Mouse (Mus musculus): ENCODE data around the gene Sfxn5. TPM values are rescaled to one million over a fixed set of nuclear protein-coding genes. Genes with fewer than 3 reads are reported as not detected.
A peak's percentile ranks its signal among the peaks of the same experiment; 100 is the strongest.

Sfxn5 gene
- polyA plus RNA-seq, 1 experiment from 2014 or later = 7.0 TPM

DNA sequence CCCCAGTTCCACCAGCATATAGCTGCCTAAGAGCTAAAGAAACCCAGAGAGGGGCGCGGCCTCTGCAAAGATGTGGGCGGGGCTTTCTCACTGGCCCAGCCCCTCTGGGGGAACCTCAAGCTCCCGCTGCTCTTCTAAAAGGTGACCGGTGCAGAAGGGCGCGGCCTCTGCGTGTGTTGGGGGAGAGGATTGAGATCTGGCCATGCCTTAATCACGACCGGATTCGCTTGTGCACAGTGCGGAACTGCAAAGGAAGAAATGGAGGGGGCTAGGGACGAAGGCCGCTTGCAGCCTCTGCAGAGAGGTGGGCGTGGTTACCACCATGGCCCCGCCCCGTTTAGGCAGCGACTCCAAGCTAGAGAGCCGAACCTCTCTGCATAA, 41.5 kb upstream of the Sfxn5 start:
- under 1% methylated on average over 19 of the region's 19 CpGs for WGBS
- Histone ChIP-seq H3K9ac (ENCODE audit: low read length) (peak overlapping the region; percentile 57), H3K4me1 (replicated peaks; ENCODE audit: control insufficient read depth, insufficient read depth, low read length) (peaks cover 28% of the 10 kb centered on the region), H3K27ac (ENCODE audit: low read length) (no peak overlapping the region), H3K36me3 (ENCODE audit: control insufficient read depth, insufficient read depth, low read length) (no peaks in the 10 kb centered on the region), H3K9me3 (ENCODE audit: control insufficient read depth, low read length) (no peaks in the 10 kb centered on the region), H3K27me3 (ENCODE audit: control insufficient read depth, insufficient read depth, low read depth, low read length) (no peaks in the 10 kb centered on the region), H3K4me2 (ENCODE audit: low read depth, low read length) (peak overlapping the region; percentile 88), H3K4me3 (ENCODE audit: low read length) (peak overlapping the region; percentile 80)
- peak; percentile 98 for ATAC-seq (ENCODE audit: low read depth)

DNA sequence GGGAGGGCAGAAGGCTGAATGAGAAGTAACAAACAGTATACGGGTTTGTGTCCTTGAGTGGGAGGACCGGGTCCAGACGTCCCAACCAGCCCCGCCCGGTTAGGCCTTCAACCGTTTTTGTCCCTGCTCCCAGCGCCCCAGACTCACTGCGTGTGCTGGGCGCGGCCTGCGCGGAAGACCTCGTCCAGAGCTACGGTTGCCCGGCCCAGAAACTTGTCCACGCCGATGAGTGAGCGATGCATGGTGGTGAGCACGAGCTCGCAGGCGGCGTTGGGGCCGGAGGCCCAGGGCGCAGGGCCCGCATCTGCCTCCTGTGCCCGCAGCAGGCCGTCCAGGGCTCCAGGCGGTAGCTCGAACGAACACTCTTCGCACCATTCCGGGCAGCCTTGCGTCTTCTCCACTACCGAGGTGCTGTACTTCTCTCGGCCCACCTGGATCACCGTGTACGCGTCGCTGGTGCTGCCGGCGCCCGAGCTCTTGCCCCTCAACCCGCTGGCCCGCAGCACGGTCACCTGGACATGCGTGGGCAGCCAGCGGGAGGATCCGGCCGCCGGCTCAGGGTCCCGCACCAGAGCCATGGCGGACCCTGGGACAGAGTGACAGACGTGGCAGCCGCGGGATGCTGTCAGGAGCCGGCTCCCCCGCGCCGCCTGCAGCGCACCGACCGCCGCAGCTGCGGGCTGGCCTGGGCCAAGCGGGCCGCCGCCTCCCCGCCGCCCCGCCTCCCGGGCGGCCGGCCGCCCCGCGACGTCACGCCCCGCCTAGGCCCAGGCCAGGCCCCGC, 40.9 kb upstream of the Sfxn5 start, which contains the start of gene Rab11fip5:
Gene Rab11fip5, minus strand, starts transcription at position 684 of the 783 bp plus-strand sequence.
- Histone ChIP-seq H3K4me3 (ENCODE audit: low read length) (peak within 1 kb of the TSS; percentile 80), H3K27me3 (ENCODE audit: control insufficient read depth, insufficient read depth, low read depth, low read length) (no peaks in the 10 kb centered on the region), H3K27ac (ENCODE audit: low read length) (peak within 1 kb of the TSS; percentile 20; the same call in 1 of the 2 replicates), H3K4me2 (ENCODE audit: low read depth, low read length) (peak within 1 kb of the TSS; percentile 88), H3K4me1 (replicated peaks; ENCODE audit: control insufficient read depth, insufficient read depth, low read length) (peaks cover 34% of the 10 kb centered on the region), H3K9ac (ENCODE audit: low read length) (peak within 1 kb of the TSS; percentile 87), H3K9me3 (ENCODE audit: control insufficient read depth, low read length) (no peaks in the 10 kb centered on the region), H3K36me3 (ENCODE audit: control insufficient read depth, insufficient read depth, low read length) (no peaks in the 10 kb centered on the region)
- ATAC-seq (ENCODE audit: low read depth) = peak; percentile 10; the same call in 1 of the 2 replicates
- WGBS = 1% methylated on average over 76 of the region's 80 CpGs

DNA sequence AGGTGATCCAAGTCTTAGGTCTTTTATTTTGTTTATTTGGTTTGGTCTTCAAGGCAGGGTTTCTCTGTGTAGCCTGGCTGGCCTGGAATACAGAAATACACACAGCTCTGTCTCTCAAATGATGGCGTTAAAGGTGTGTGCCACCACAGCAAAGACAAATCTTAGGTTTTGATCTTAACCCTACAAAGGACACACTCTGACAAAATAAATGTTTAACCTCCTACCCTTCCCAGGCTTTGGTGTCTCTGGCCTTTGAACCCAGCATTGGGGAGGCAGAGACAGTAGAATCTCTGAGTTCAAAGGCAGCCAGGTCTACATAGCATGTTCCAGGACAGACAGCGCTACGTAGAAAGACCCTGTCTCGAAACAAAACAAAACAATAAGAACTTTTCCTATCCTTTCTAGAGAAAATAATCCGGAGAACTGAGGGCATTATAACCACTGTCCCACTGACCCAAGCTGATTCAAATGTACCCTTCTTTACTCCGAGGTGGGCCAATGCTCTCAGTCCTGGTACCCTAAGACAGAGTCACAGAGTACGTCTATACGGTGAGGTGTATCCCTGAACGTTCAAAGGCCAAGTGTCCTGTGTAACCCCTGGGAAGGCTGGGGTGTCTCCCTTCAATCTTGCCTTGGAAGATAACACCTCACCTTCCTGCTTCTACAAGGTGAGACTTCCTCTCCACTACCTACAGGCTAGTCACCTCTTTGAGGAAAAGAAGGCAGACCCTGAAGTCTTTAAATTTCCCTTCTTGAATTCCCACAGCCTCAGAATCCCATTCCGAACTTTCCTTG, 40.0 kb upstream of the Sfxn5 start:
- Histone ChIP-seq H3K27ac (ENCODE audit: low read length) (no peak overlapping the region; the same call in 1 of the 2 replicates), H3K4me2 (ENCODE audit: low read depth, low read length) (peak overlapping the region; percentile 88), H3K4me3 (ENCODE audit: low read length) (peak overlapping the region; percentile 80), H3K4me1 (replicated peaks; ENCODE audit: control insufficient read depth, insufficient read depth, low read length) (peaks cover 42% of the 10 kb centered on the region), H3K9ac (ENCODE audit: low read length) (peak overlapping the region; percentile 87), H3K36me3 (ENCODE audit: control insufficient read depth, insufficient read depth, low read length) (no peaks in the 10 kb centered on the region), H3K9me3 (ENCODE audit: control insufficient read depth, low read length) (no peaks in the 10 kb centered on the region), H3K27me3 (ENCODE audit: control insufficient read depth, insufficient read depth, low read depth, low read length) (no peaks in the 10 kb centered on the region)
- WGBS = 78% methylated on average over 10 of the region's 10 CpGs
- ATAC-seq (ENCODE audit: low read depth) = no peak

DNA sequence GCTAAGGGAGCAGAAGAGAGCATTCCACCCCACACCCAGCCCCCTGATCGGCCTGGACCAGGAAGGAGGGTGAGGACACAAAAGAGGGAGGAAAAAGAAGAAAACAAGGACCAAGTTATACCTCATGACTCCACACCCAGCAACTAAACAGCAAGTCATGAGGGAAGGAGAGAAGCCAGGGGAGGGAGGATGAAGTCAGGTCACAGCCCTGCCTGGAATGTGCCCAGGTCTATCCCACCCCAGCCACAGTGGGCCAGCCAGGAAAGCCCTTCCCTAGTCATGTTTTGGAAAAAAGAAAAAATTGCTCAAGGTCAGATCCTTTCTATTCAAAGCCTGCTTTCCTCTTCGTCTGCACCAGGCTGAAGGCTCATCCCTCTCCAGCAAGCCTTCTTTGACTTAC, 39.3 kb upstream of the Sfxn5 start:
- WGBS = 48% methylated on average over 2 of the region's 2 CpGs
- H3K9ac ChIP-seq (ENCODE audit: low read length) = no peak overlapping the region
- peaks cover 46% of the 10 kb centered on the region for H3K4me1 ChIP-seq (replicated peaks; ENCODE audit: control insufficient read depth, insufficient read depth, low read length)
- no peak overlapping the region for H3K27ac ChIP-seq (ENCODE audit: low read length)
- H3K9me3 ChIP-seq (ENCODE audit: control insufficient read depth, low read length) = no peaks in the 10 kb centered on the region
- H3K36me3 ChIP-seq (ENCODE audit: control insufficient read depth, insufficient read depth, low read length) = no peaks in the 10 kb centered on the region
- H3K27me3 ChIP-seq (ENCODE audit: control insufficient read depth, insufficient read depth, low read depth, low read length) = no peaks in the 10 kb centered on the region
- peak overlapping the region; percentile 88 for H3K4me2 ChIP-seq (ENCODE audit: low read depth, low read length)
- no peak overlapping the region for H3K4me3 ChIP-seq (ENCODE audit: low read length)
- no peak for ATAC-seq (ENCODE audit: low read depth)

DNA sequence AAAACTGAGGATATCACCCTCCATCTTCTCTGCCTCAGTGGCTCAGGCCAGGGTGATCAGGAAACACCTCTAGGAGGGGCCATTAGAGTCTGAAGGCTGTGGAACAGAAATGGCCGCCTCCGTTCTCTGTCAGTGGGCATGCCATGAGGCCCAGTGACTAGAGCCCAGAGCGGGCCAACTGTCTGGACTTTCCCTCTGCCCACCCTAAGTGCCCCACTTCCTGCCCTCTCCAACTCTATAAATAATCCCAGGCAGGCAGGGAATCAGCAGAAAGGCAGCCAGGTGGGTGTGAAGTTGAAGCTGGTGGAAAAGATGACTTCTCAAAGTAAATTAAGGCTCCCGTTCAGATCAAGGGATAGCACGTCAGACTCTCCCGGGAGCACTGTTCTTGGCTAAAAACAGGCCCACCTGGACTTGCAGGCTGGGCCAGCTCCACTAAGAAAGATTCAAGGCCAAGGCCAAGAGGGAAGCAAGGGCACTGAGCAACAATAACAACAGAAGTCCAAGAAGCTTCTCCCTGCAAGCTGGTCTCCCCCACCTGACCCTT, 38.7 kb upstream of the Sfxn5 start:
- Histone ChIP-seq H3K4me2 (ENCODE audit: low read depth, low read length) (peak overlapping the region; percentile 88; the same call in 1 of the 2 replicates), H3K9ac (ENCODE audit: low read length) (no peak overlapping the region), H3K9me3 (ENCODE audit: control insufficient read depth, low read length) (no peaks in the 10 kb centered on the region), H3K27ac (ENCODE audit: low read length) (no peak overlapping the region), H3K27me3 (ENCODE audit: control insufficient read depth, insufficient read depth, low read depth, low read length) (no peaks in the 10 kb centered on the region), H3K36me3 (ENCODE audit: control insufficient read depth, insufficient read depth, low read length) (no peaks in the 10 kb centered on the region), H3K4me3 (ENCODE audit: low read length) (no peak overlapping the region), H3K4me1 (replicated peaks; ENCODE audit: control insufficient read depth, insufficient read depth, low read length) (peaks cover 52% of the 10 kb centered on the region)
- 65% methylated on average over 6 of the region's 6 CpGs for WGBS
- ATAC-seq (ENCODE audit: low read depth) = no peak

DNA sequence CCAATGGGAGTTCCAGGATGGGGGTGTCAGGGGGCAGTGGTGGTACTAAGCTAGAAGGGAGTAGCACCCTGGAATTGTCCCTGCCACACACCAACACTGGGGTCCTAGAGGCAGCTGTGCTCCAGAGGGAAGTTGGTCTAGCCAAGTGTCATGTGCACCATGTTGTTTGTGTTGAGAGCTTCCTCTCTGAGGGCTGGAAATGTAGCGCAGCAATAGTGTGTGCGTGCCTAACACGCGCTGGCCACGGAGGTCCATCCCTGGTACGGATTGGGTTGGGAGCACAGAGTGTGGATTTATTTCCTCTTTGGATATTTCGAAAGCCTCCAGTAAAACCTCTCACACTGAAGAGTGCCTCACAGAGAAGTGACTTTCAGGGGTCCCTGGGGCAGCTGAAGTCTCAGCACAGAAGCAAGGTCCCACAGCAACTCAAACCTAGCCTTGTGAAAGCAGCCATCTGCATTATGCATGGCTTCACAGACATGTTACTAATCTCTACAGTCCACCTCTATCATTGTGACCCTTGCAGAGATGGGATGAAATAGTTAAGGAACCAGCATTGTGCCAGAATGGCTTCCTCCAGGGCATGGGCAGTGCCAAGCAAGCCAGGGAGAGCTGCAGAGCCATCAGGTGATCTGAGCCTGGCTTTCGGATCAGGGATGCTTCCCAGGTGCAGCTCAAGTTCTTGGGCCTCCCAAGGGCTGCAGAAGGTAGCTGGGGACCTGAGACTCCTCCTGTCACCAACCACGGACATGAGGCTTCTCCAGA, 37.6 kb upstream of the Sfxn5 start:
- H3K9ac ChIP-seq (ENCODE audit: low read length) = no peak overlapping the region
- H3K4me2 ChIP-seq (ENCODE audit: low read depth, low read length) = no peak overlapping the region
- no peak overlapping the region for H3K4me3 ChIP-seq (ENCODE audit: low read length)

DNA sequence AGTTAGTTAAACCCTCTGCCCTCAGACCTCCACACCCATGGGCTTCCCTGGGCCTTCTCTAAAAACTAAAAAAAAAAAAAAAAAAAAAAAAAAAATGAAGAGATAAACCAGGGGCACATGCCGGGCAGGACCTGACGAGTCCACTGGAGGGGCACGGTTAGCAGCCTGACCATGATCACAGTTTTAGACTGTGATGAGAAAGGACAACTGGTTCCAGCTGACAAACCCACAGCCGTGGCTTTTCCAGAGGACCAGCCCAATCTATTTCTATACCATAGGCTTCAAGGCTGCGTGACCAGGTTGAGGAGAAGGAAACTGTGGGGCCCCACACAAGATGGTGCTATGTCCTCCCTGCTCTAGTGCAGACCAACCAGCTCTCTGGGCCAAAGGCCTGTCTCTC, 36.8 kb upstream of the Sfxn5 start:
- 70% methylated on average over 5 of the region's 5 CpGs for WGBS
- Histone ChIP-seq H3K4me2 (ENCODE audit: low read depth, low read length) (no peak overlapping the region), H3K36me3 (ENCODE audit: control insufficient read depth, insufficient read depth, low read length) (no peaks in the 10 kb centered on the region), H3K9ac (ENCODE audit: low read length) (no peak overlapping the region), H3K9me3 (ENCODE audit: control insufficient read depth, low read length) (no peaks in the 10 kb centered on the region), H3K4me3 (ENCODE audit: low read length) (no peak overlapping the region), H3K27me3 (ENCODE audit: control insufficient read depth, insufficient read depth, low read depth, low read length) (no peaks in the 10 kb centered on the region), H3K4me1 (replicated peaks; ENCODE audit: control insufficient read depth, insufficient read depth, low read length) (peaks cover 61% of the 10 kb centered on the region), H3K27ac (ENCODE audit: low read length) (peak overlapping the region; percentile 61)
- ATAC-seq (ENCODE audit: low read depth) = no peak

More for the DNA sequence above, 37.6 kb upstream of the Sfxn5 start:
- H3K27ac ChIP-seq (ENCODE audit: low read length) = no peak overlapping the region
- H3K27me3 ChIP-seq (ENCODE audit: control insufficient read depth, insufficient read depth, low read depth, low read length) = no peaks in the 10 kb centered on the region
- peaks cover 61% of the 10 kb centered on the region for H3K4me1 ChIP-seq (replicated peaks; ENCODE audit: control insufficient read depth, insufficient read depth, low read length)
- no peaks in the 10 kb centered on the region for H3K9me3 ChIP-seq (ENCODE audit: control insufficient read depth, low read length)
- no peak for ATAC-seq (ENCODE audit: low read depth)
- H3K36me3 ChIP-seq (ENCODE audit: control insufficient read depth, insufficient read depth, low read length) = no peaks in the 10 kb centered on the region
- WGBS = 85% methylated on average over 9 of the region's 9 CpGs

DNA sequence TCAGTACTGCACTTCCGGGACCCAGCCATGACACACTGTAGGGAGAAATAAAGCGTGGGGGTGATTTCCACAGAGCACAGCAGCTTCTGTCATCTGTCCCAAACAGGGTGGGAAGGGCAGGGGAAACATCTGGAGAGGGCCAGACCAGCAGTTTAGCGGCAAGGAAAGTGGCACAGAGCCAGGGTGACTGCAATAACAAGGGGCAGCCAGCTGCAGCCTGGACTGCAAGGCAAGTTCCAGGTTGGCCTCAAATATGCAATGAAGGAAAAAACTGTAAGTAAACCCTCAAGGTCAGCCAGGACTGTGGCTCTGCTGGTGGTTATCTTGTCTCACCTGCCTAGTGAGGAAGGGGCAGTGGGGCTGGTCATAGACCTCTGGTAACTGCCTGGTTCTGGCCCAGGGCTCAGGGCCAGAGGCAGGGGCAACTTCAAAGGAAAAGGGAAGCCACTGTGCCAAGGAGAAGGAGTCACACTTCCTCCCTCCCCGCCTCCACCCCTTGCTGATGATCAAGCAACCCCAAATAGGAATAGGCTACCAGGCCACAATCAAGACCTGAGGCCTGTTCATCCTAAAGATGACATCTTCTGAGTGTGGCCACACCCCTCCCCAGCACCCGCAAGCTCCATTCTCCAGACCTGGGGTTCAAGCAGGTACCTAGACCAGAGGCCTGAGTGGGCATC, 36.1 kb upstream of the Sfxn5 start:
- no peaks in the 10 kb centered on the region for H3K36me3 ChIP-seq (ENCODE audit: control insufficient read depth, insufficient read depth, low read length)
- H3K4me2 ChIP-seq (ENCODE audit: low read depth, low read length) = no peak overlapping the region
- no peaks in the 10 kb centered on the region for H3K9me3 ChIP-seq (ENCODE audit: control insufficient read depth, low read length)
- 39% methylated on average over 5 of the region's 5 CpGs for WGBS
- H3K4me3 ChIP-seq (ENCODE audit: low read length) = no peak overlapping the region
- no peak overlapping the region for H3K9ac ChIP-seq (ENCODE audit: low read length)
- peaks cover 61% of the 10 kb centered on the region for H3K4me1 ChIP-seq (replicated peaks; ENCODE audit: control insufficient read depth, insufficient read depth, low read length)
- no peaks in the 10 kb centered on the region for H3K27me3 ChIP-seq (ENCODE audit: control insufficient read depth, insufficient read depth, low read depth, low read length)
- ATAC-seq (ENCODE audit: low read depth) = peak; percentile 86
- H3K27ac ChIP-seq (ENCODE audit: low read length) = peak overlapping the region; percentile 61

All from lung, embryonic 16.5 days (tissue).